Mouse (Mus musculus) induced T-regulatory cell, adult 2 months (primary cell): Measurements from ENCODE around the gene Slc25a10.
A peak's percentile ranks its signal among the peaks of the same experiment; 100 is the strongest.

Experiments
- DNase-seq: peaks from one replicate; pipeline ENCODE4 v3.0.0-alpha.2; 2012; ENCODE audit warnings: low read depth

Slc25a10 gene

DNA sequence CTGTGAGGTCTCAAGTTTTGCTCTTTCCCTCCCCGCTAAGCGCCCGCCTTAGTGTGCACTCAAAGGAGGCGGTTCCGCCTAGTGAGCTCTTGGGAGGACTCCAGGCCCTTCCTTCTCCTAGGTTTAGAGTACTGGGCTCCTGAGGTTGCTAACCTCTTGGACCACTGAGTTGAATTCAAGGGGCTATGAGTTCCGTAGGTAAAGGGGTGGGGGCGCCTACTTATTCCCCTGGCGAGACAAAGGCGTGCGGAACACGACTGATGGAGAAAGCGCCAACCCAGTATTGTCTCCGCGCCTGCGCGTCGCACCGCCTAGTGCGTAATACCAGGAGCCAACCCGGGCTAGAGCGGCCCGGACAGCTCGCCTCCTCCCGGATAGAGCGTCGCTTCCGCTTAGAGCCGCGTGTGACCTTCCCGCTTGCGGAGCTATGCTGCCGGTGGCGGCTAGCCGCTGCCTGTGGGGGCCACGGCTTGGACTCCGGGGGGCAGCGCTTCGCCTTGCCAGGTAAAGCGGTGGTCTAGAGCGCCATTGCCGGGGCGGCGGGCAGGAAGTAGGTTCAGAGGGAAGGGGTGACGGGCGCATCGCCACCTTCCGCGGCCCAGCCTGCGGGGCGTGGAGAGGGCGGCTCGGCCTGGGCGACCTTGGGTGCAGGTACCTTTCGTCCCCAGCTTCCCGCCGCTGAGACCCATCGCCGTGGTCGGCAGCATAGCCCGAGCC is 7.2 kb upstream of the Slc25a10 start, which contains the start of gene Mrpl12:
Gene Mrpl12, plus strand, starts transcription at position 349 of the 717 bp plus-strand sequence.
- peak; percentile 95 for DNase-seq

- DNase-seq: no peak
Measured at GRCm38 (mm10) chr11:120485251-120485650, 6.4 kb upstream of the Slc25a10 start.

GRCm38 (mm10) chr11:120488516-120488915 is 3.1 kb upstream of the Slc25a10 start:
- DNase-seq: peak; percentile 19

GRCm38 (mm10) chr11:120489054-120489761 is 2.4 kb upstream of the Slc25a10 start:
- DNase-seq: peak; percentile 90

DNA sequence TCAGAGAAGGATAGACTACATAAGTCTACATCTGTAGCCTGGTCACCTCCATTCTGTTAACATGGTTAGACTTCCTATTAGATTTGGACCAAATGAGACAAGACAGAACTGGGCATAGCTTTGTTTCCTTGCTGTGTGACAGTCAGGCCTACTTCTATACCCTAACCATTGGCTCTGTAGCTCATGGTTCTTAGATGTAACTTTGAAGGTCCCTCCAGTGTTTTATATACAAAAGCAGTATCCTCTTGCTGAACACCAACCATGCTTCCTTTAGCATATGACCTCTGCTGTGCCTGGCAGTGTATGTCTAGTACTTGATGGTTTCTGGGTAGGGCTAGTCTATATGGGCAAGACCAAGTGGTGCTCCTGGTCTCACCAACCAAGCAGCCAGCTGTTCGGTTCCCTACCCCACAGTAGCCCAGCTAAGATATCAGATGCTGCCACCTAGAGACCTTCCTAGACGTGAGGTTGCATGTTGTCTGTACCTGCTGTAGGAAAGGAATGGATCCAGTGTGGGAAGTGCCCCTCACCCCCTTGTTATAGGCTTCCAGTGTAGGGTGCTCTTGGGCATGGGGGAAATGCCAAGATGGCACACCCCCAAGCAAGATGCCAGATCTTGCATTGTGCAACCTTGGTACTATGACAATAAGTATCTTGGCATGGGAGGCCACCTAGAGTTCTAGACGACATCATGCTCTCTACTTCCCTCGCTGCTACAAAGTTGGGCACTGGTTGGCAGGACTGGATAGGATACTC is 1.2 kb upstream of the Slc25a10 start:
- DNase-seq: no peak

DNA sequence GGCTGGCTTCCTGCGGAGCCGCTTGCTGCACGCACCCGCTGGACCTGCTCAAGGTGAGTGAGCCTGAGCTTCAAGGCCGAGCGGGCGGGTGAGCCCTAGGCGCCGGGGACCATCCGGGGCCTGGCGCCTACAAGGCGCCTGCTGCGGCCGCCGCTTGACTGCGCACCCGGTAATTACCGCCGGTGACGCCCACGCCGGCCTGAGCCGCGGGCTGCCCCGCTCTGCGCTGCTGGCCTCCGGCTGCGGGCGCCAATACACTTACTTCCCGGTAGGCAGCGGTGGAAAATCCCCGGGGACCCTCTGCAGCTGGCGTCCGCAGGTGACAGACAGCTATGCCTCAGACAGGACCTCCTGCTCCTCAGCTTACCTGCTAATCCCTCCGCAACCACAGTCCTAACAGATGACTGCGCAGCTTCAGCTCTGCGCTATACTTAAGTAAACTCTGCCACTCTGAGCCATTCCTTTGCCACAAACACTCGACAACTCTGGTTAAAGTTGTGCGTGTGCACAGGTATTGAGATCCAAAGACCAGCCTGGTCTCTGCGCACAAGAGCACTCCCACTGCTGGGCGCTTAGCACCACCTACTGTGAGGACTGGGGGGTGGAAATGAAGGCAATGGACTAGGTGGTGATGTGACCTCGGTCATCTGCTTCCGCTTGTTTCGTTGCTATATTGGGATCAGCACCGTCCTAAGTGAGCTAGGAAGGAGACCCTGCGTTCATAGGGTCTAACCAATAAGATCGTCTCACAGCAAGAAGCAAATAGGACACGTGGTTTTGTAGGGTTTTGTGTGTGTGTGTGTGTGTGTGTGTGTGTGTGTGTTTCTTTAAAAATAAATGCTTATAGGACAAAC is 611 bp downstream of the Slc25a10 start:
- peak; percentile 72 for DNase-seq

DNA sequence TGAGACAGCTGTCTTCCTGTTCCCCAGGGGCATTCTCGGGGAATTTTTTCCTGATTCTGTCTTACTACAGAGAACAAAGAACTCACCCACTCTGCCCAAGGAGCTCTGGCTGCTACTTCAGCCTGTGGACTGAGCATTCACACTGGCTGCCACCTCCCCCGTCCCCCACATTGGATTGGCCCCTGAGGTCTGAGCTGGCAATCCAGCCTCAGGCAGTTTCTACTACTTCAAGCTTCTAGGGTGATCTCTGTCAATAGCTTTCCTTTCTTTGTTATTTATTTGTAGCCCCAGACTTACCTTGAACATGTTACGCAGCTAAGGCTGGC is 1.2 kb downstream of the Slc25a10 start:
- no peak for DNase-seq

GRCm38 (mm10) chr11:120493351-120493750 is 1.7 kb downstream of the Slc25a10 start:
- DNase-seq: no peak

DNA sequence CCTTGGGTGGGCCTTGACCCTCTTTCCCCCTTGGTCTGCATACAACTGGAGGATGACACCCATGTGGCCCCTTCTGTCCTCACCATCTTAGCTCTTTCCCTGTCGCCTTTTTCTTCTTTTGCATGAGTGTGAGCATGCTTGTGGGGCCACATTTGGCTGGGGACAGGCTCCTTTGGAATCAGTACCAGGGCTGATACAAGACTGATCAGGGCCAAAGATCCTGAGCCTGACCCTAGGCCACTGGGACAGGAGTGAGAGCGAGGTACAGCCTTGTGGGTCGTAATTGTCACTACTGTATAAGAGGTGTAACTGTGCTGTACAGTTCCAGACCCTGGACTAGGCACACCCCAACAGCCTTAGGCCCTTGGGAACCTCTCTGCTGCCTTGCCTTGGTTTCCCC is 2.3 kb downstream of the Slc25a10 start:
- no peak for DNase-seq

GRCm38 (mm10) chr11:120497436-120497835 is 5.8 kb downstream of the Slc25a10 start:
- no peak for DNase-seq

DNA sequence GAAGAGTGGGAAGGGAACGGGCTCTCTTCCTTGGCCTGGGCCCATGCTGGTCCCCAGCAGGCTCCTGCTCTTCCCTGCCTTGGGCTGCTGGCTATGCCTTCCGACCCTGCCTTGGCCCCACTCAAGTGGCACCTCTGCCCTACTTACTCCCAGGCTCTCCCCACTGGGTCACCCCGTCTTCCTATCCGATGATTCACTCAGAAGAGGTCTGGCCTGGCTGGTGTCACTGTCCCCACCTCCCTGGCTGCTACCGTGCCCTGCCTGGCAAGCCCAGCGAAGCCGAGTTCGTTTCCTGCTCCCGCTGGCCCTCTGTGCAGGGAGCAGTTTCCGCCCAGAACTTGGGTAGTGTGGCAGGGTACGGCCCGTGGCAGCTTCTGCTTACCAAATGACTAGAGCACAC is 6.6 kb downstream of the Slc25a10 start:
- no peak for DNase-seq

GRCm38 (mm10) chr11:120498891-120499290 is 7.3 kb downstream of the Slc25a10 start:
- no peak for DNase-seq

DNA sequence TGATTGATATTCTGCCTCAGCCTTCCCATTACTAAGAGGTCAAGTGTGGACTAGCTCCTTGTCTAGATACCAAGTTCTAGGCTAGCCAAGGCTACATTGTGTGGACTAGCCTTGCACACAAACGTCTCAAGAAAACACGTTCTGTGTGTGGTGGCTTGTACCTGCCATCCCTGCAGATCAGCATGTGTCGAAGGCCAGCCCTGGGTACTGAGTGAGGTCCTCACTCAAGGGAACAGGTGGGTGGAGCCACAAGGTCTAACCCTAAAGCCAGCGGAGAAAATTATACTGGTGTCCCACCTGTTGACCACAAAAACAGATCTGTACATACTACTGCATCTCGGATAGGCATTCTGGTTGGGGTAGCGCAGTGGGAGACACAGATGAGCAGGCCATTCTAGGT is 8.3 kb downstream of the Slc25a10 start:
- DNase-seq: no peak

- no peak for DNase-seq
Measured at GRCm38 (mm10) chr11:120500357-120500756, 8.7 kb downstream of the Slc25a10 start.

GRCm38 (mm10) chr11:120501018-120501417 is 9.4 kb downstream of the Slc25a10 start:
- no peak for DNase-seq

GRCm38 (mm10) chr11:120501701-120502100 is 10.1 kb downstream of the Slc25a10 start:
- no peak for DNase-seq

DNA sequence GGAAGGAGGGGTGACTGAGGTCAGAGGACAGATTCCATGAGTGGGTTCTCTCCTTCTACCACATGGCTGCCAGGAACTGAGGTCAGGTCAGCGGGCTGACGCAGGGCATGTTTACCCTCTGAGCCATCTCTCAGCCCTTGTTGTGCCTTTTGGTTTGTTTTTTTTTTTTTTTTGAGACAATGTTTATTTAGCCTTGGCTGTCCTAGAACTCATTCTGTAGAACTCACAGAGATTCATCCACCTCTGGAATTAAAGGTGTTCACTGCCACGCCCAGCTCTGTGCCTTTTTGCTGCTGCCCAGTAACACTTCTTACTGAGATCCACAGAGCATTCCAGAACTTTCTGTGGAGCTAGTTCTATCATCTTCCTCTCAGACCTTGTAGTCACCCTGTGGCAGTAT is 14.0 kb downstream of the Slc25a10 start:
- no peak for DNase-seq

- DNase-seq: peak; percentile 46
Measured at GRCm38 (mm10) chr11:120506899-120507298, 15.3 kb downstream of the Slc25a10 start.

GRCm38 (mm10) chr11:120507611-120508289 is 16.1 kb downstream of the Slc25a10 start:
- no peak for DNase-seq

- no peak for DNase-seq
Measured at GRCm38 (mm10) chr11:120508290-120508870, 16.7 kb downstream of the Slc25a10 start.

DNA sequence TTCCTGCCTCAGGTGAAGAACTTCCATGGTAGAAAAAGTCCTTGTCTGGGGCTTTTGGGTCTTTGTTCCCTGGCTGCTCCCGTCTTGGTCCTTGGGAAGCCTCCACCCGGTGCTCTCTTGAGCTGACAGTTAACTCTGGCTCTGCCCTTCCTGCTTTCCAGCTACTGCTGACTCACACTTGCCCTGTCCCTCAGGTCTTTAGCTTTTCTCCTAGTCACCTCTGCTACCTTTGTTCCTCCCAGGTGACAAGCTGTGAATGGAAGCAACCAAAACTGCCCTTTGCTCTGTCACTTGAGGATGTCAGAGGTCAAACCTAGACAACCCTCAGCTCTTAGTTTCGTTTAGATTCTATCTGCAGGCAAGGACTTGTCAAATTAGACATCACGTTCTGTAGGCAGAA is 18.3 kb downstream of the Slc25a10 start:
- DNase-seq: no peak
